8 mouse cellular contexts compared by ENCODE assay signal in genomic region chr3:104510771-104511429, GRCm38 (mm10). TPM values are rescaled to one million over a fixed set of nuclear protein-coding genes. Genes with fewer than 3 reads are reported as not detected.
DNase-seq lines count a peak whose midpoint lies in the region; ATAC-seq and TF ChIP-seq lines count a peak whose summit lies in the region.

No protein-coding gene starts in this region.

- no peak for DNase-seq in heart, postnatal 10 days
- DNase-seq in ES-E14 (ENCODE audit: low read depth, low spot score), result peak; percentile 26
- DNase-seq in forebrain, embryonic 14.5 days (ENCODE audit: low spot score), result peak; percentile 41
- DNase-seq in layer of hippocampus, adult 8-10 months (ENCODE audit: low spot score in 2 of 2), result no peak
- no peak for DNase-seq in Muller cell, postnatal 12 days (ENCODE audit: inconsistent ontology term)
- DNase-seq in left cerebral cortex, adult 9 months (ENCODE audit: low spot score in 2 of 2), result no peak

- ATAC-seq in heart, embryonic 13.5 days (ENCODE audit: extremely low read depth, insufficient number of reproducible peaks, low FRiP score, low TSS enrichment), result no peak
- no peak; the same call in 1 of the 2 replicates for ATAC-seq in forebrain, embryonic 14.5 days
- ATAC-seq in megakaryocyte, adult 5-6 weeks (ENCODE audit: poor library complexity, severe bottlenecking), result peak; percentile 2; the same call in 1 of the 2 replicates

- peak overlapping the region; percentile 91 for H3K4me3 ChIP-seq in heart, embryonic 13.5 days
- H3K4me3 ChIP-seq in ES-E14 (ENCODE audit: insufficient read depth in 1 of 2, low read depth in 1 of 2, low read length in 2 of 2, poor library complexity in 1 of 2, severe bottlenecking in 1 of 2), result peak overlapping the region; percentile 80 to 86
- peak overlapping the region; percentile 94 for H3K4me3 ChIP-seq in forebrain, embryonic 14.5 days (ENCODE audit: low read depth, low read length)

- no peaks in the 10 kb centered on the region for H3K9me3 ChIP-seq in heart, embryonic 13.5 days
- H3K9me3 ChIP-seq in ES-E14 (ENCODE audit: control insufficient read depth, insufficient read depth, low read depth, low read length), result no peaks in the 10 kb centered on the region
- no peaks in the 10 kb centered on the region for H3K9me3 ChIP-seq in forebrain, embryonic 14.5 days (replicated peaks; ENCODE audit: control insufficient read depth, low read length)

- peak overlapping the region; percentile 80 for H3K4me2 ChIP-seq in heart, embryonic 13.5 days
- H3K4me2 ChIP-seq in forebrain, embryonic 14.5 days (ENCODE audit: low read length), result peak overlapping the region; percentile 60

- peak overlapping the region; percentile 95 for H3K9ac ChIP-seq in heart, embryonic 13.5 days
- H3K9ac ChIP-seq in ES-E14 (ENCODE audit: insufficient read depth, low read depth, low read length, poor library complexity, severe bottlenecking), result peak overlapping the region; percentile 83
- H3K9ac ChIP-seq in forebrain, embryonic 14.5 days (ENCODE audit: low read length), result peak overlapping the region; percentile 93

- in situ Hi-C loops in ES-E14 (cut with MboI; ENCODE audit: low sequenced_read_pairs in 2 of 2, unreplicated experiment in 2 of 2), result loop anchor here (10.0 to 25.0 kb wide), 2 partner anchors 174 to 176 kb away; no protein-coding TSS in a partner anchor

- intact Hi-C loops in heart, postnatal 10 days (cut with DNase I), result no loop called here

- WGBS in heart, embryonic 13.5 days, result 1% methylated on average over 14 of the region's 14 CpGs
- under 1% methylated on average over 14 of the region's 14 CpGs for WGBS in forebrain, embryonic 14.5 days

- no peaks in the 10 kb centered on the region for H3K36me3 ChIP-seq in heart, embryonic 13.5 days
- no peaks in the 10 kb centered on the region for H3K36me3 ChIP-seq in ES-E14 (ENCODE audit: control insufficient read depth, insufficient read depth, low read length, poor library complexity, severe bottlenecking)
- H3K36me3 ChIP-seq in forebrain, embryonic 14.5 days (ENCODE audit: control insufficient read depth, insufficient read depth, low read length), result no peaks in the 10 kb centered on the region

- H3K4me1 ChIP-seq in heart, embryonic 13.5 days, result peaks cover 31% of the 10 kb centered on the region
- H3K4me1 ChIP-seq in ES-E14 (ENCODE audit: control insufficient read depth in 2 of 2, insufficient read depth in 2 of 2, low read length in 2 of 2, poor library complexity in 1 of 2), result peaks cover 0 to 3% of the 10 kb centered on the region in 2 experiments; a peak in 1 of 4 replicates
- H3K4me1 ChIP-seq in forebrain, embryonic 14.5 days (ENCODE audit: control insufficient read depth, insufficient read depth, low read length), result peaks cover 17% of the 10 kb centered on the region; the same call in 1 of the 2 replicates

- H3K27me3 ChIP-seq in heart, embryonic 13.5 days (replicated peaks), result no peaks in the 10 kb centered on the region
- no peaks in the 10 kb centered on the region for H3K27me3 ChIP-seq in forebrain, embryonic 14.5 days (replicated peaks; ENCODE audit: control insufficient read depth, insufficient read depth, low read length)

- H3K27ac ChIP-seq in heart, embryonic 13.5 days (replicated peaks), result peak overlapping the region; percentile 97
- H3K27ac ChIP-seq in ES-E14 (ENCODE audit: insufficient read depth, low read depth, low read length, poor library complexity, severe bottlenecking), result peak overlapping the region; percentile 28; the same call in 1 of the 2 replicates
- peak overlapping the region; percentile 98 for H3K27ac ChIP-seq in forebrain, embryonic 14.5 days (ENCODE audit: low read depth, low read length)

TF ChIP-seq in ES-E14, 5 proteins besides CTCF, POLR2A, EP300 and RAD21:
- no peak for TF ChIP-seq MAFK (IDR thresholded peaks at IDR 0.05; ENCODE audit: insufficient read depth, low read depth, low read length)
- no peak for TF ChIP-seq ZC3H11A (IDR thresholded peaks at IDR 0.05; ENCODE audit: borderline replicate concordance, low read depth, low read length)
- no peak for TF ChIP-seq CHD2 (IDR thresholded peaks at IDR 0.05; ENCODE audit: low read depth, low read length)
- peak; percentile 94 for TF ChIP-seq ZNF384 (IDR thresholded peaks at IDR 0.05; ENCODE audit: low read depth, low read length)

RNA-seq across cellular contexts. Expression of gene Lrig2, which starts 0.8 kb away (rescaled TPM):
- polyA plus RNA-seq in heart, embryonic 13.5 days (2015; fragmentation: Nextera tagmentation; extraction: Ambion mirVana), result 10.5 and 11.4 TPM in 2 replicates
- total RNA-seq in heart, postnatal 10 days (2021), result 10 to 100 TPM; 14.2 TPM
- 21.7 and 26.7 TPM in 2 replicates for total RNA-seq in ES-E14 (2012; rRNA removed)
- 20.9 and 27.4 TPM in 2 replicates for polyA plus RNA-seq in forebrain, embryonic 14.5 days (2014; fragmentation: Nextera tagmentation; extraction: Ambion mirVana)
- 8.5 and 12.9 TPM in 2 replicates for total RNA-seq in megakaryocyte, adult 5-6 weeks (2015)
- total RNA-seq in megakaryocyte, adult 5-6 weeks (2017), result 16.0 and 19.8 TPM in 2 replicates
- total RNA-seq in layer of hippocampus, adult 8-10 months (2022), result 10 to 100 TPM; 34.2 to 41.9 (median 36.4) TPM

Comparison
In these comparisons a context has a peak if more than half of its experiments do, and no peak if none do; other contexts are left out.
1. H3K27ac ChIP-seq: peak in every context shown above with its lines; median percentile 98 in forebrain, embryonic 14.5 days; 97 in heart, embryonic 13.5 days; 28 in ES-E14.
2. DNase-seq: peak in ES-E14 (single experiment) and forebrain, embryonic 14.5 days (single experiment); none in heart, postnatal 10 days (0 of 2), layer of hippocampus, adult 8-10 months (0 of 2), Muller cell, postnatal 12 days (single experiment) and left cerebral cortex, adult 9 months (0 of 2).
3. Peak in every context shown above with its lines, with median percentiles within 50 percentile points of each other: H3K4me3 ChIP-seq and H3K9ac ChIP-seq.